Mouse (Mus musculus) hematopoietic multipotent progenitor cell, adult 10-12 weeks (in vitro differentiated cells): ENCODE measurements around the gene Chaf1a. TPM values are rescaled to one million over a fixed set of nuclear protein-coding genes. Genes with fewer than 3 reads are reported as not detected.

ENCODE experiments used
- polyA plus RNA-seq: library from polyadenylated mRNA; stranded (reverse); fragments of >175 nt; gene quantifications from 2 replicates; pipeline ENCODE4 v1.2.3, GENCODE M21; 2012; ENCODE audit warnings: low replicate concordance

Chaf1a gene
- 6.0 and 15.6 TPM in 2 replicates for polyA plus RNA-seq

GRCm38 (mm10) chr17:56040030-56040856 is at the start of gene Chaf1a:
Chaf1a (plus strand) TSS chr17:56040439.

GRCm38 (mm10) chr17:56005415-56006061 is 34.7 kb upstream of the Chaf1a start, which contains the start of the genes Stap2 and Mpnd:
Stap2 (minus strand) TSS chr17:56005584.
Mpnd (plus strand) TSS chr17:56005711.

GRCm38 (mm10) chr17:56036176-56036900 is 3.9 kb upstream of the Chaf1a start, which contains the start of gene Sh3gl1:
Sh3gl1 (minus strand) TSS chr17:56036635.

GRCm38 (mm10) chr17:56074827-56075208 is 34.6 kb downstream of the Chaf1a start, which contains the start of gene Ubxn6:
Ubxn6 (minus strand) TSS chr17:56075028.

GRCm38 (mm10) chr17:56078880-56079795 is 38.9 kb downstream of the Chaf1a start, which contains the start of gene Hdgfl2:
Hdgfl2 (plus strand) TSS chr17:56079634.

GRCm38 (mm10) chr17:56109219-56110051 is 69.2 kb downstream of the Chaf1a start, which contains the start of gene Plin4:
Plin4 (minus strand) TSS chr17:56109803.

GRCm38 (mm10) chr17:56117251-56117710 is 77.0 kb downstream of the Chaf1a start, which contains the start of gene Plin5:
Plin5 (minus strand) TSS chr17:56117596.

GRCm38 (mm10) chr17:56121826-56122225 is 81.6 kb downstream of the Chaf1a start, which contains the start of gene Lrg1:
Lrg1 (minus strand) TSS chr17:56122001.

Other genes starting within 250 kb of the Chaf1a start
- gene Zfp119a, start 161.5 kb upstream of the Chaf1a start, polyA plus RNA-seq = 0.42 and 0.67 TPM in 2 replicates
- 0.43 and 2.5 TPM in 2 replicates for gene Zfp959, start 148.3 kb upstream of the Chaf1a start, polyA plus RNA-seq
- gene Zfp119b, start 90.9 kb upstream of the Chaf1a start, polyA plus RNA-seq = 0.41 and 0.72 TPM in 2 replicates
- gene Ebi3, start 87.8 kb upstream of the Chaf1a start, polyA plus RNA-seq = 52.3 and 96.9 TPM in 2 replicates
- 20.3 and 42.1 TPM in 2 replicates for gene Yju2, start 81.3 kb upstream of the Chaf1a start, polyA plus RNA-seq
- gene Shd, start 70.0 kb upstream of the Chaf1a start, polyA plus RNA-seq = 0.58 and 0.65 TPM in 2 replicates
- gene Fsd1, start 53.9 kb upstream of the Chaf1a start, polyA plus RNA-seq = not detected in 2 replicates
- gene Stap2, start 34.9 kb upstream of the Chaf1a start, polyA plus RNA-seq = 1.2 and 1.3 TPM in 2 replicates
- gene Mpnd, start 34.7 kb upstream of the Chaf1a start, polyA plus RNA-seq = 88.2 and 117 TPM in 2 replicates
- gene Sh3gl1, start 3.8 kb upstream of the Chaf1a start, polyA plus RNA-seq = 89.2 and 144 TPM in 2 replicates
- 73.8 and 75.4 TPM in 2 replicates for gene Ubxn6, start 34.6 kb downstream of the Chaf1a start, polyA plus RNA-seq
- gene Hdgfl2, start 39.2 kb downstream of the Chaf1a start, polyA plus RNA-seq = 101 and 241 TPM in 2 replicates
- not detected in 2 replicates for gene Plin4, start 69.4 kb downstream of the Chaf1a start, polyA plus RNA-seq
- 0.72 TPM in 1 of 2 replicates, not detected in the other for gene Plin5, start 77.2 kb downstream of the Chaf1a start, polyA plus RNA-seq
- gene Lrg1, start 81.6 kb downstream of the Chaf1a start, polyA plus RNA-seq = 23.7 and 144 TPM in 2 replicates
- gene Sema6b, start 99.9 kb downstream of the Chaf1a start, polyA plus RNA-seq = 4.6 and 13.7 TPM in 2 replicates
- gene Tnfaip8l1, start 122.0 kb downstream of the Chaf1a start, polyA plus RNA-seq = 3.4 and 4.4 TPM in 2 replicates
- 15.4 and 25.6 TPM in 2 replicates for gene Mydgf, start 143.5 kb downstream of the Chaf1a start, polyA plus RNA-seq
- gene Dpp9, start 178.5 kb downstream of the Chaf1a start, polyA plus RNA-seq = 60.0 and 65.5 TPM in 2 replicates
- gene Fem1a, start 216.4 kb downstream of the Chaf1a start, polyA plus RNA-seq = 24.9 and 29.9 TPM in 2 replicates
- gene Ticam1, start 236.3 kb downstream of the Chaf1a start, polyA plus RNA-seq = 21.1 and 36.0 TPM in 2 replicates